Mouse (Mus musculus): ENCODE data around the gene Pds5b.
"Not testable (repeated sequence)": the region's sequence is repeated elsewhere in the genome, so short reads cannot be mapped to it uniquely, and the experiment has no call there.

- TF ChIP-seq CTCF (conservative IDR thresholded peaks at IDR 0.05; ENCODE audit: low read length); POU5F1 (IDR thresholded peaks at IDR 0.05; ENCODE audit: borderline replicate concordance, low read length): not testable (repeated sequence)
Observed at GRCm38 (mm10) chr5:150707181-150707580, 33.6 kb downstream of the Pds5b start.
